Mouse (Mus musculus): ENCODE data around the gene Fam69a.
"Not testable (repeated sequence)": the region's sequence is repeated elsewhere in the genome, so short reads cannot be mapped to it uniquely, and the experiment has no call there.

The Fam69a gene

GRCm38 (mm10) chr5:107901014-107901615, 85.8 kb downstream of the Fam69a start:
- DNase-seq (ENCODE audit: low read depth): no peak

GRCm38 (mm10) chr5:107900206-107901013, 86.5 kb downstream of the Fam69a start, which contains the start of gene Rpl5:
TSS of gene Rpl5 (plus strand) at chr5:107900502.
- DNase-seq (ENCODE audit: low read depth): peak; percentile 85

- DNase-seq (ENCODE audit: low read depth): no peak
Observed at GRCm38 (mm10) chr5:107896265-107896664, 90.6 kb downstream of the Fam69a start.

GRCm38 (mm10) chr5:107894676-107895075, 92.2 kb downstream of the Fam69a start:
- DNase-seq (ENCODE audit: low read depth): no peak

- DNase-seq (ENCODE audit: low read depth): not testable (repeated sequence)
Observed at GRCm38 (mm10) chr5:107891515-107891914, 95.4 kb downstream of the Fam69a start.

GRCm38 (mm10) chr5:107889994-107890888, 96.6 kb downstream of the Fam69a start:
- no peak for DNase-seq (ENCODE audit: low read depth)

- DNase-seq (ENCODE audit: low read depth): no peak
Observed at GRCm38 (mm10) chr5:107880710-107881109, 106.2 kb downstream of the Fam69a start.

GRCm38 (mm10) chr5:107877053-107877452, 109.8 kb downstream of the Fam69a start:
- no peak for DNase-seq (ENCODE audit: low read depth)

GRCm38 (mm10) chr5:107875261-107875611, 111.6 kb downstream of the Fam69a start:
- DNase-seq (ENCODE audit: low read depth): no peak

GRCm38 (mm10) chr5:107874561-107875260, 112.2 kb downstream of the Fam69a start, which contains the start of gene Evi5:
TSS of gene Evi5 (minus strand) at chr5:107875107.
- DNase-seq (ENCODE audit: low read depth): no peak

GRCm38 (mm10) chr5:107873886-107874302, 113.0 kb downstream of the Fam69a start:
- DNase-seq (ENCODE audit: low read depth): no peak

GRCm38 (mm10) chr5:107873330-107873729, 113.6 kb downstream of the Fam69a start:
- DNase-seq (ENCODE audit: low read depth): no peak

- no peak for DNase-seq (ENCODE audit: low read depth)
Observed at GRCm38 (mm10) chr5:107869701-107870100, 117.2 kb downstream of the Fam69a start.

GRCm38 (mm10) chr5:107868905-107869424, 117.9 kb downstream of the Fam69a start:
- peak; percentile 80 for DNase-seq (ENCODE audit: low read depth)

GRCm38 (mm10) chr5:107867970-107868904, 118.6 kb downstream of the Fam69a start:
- DNase-seq (ENCODE audit: low read depth): no peak

GRCm38 (mm10) chr5:107866127-107867126, 120.5 kb downstream of the Fam69a start:
- DNase-seq (ENCODE audit: low read depth): no peak

- no peak for DNase-seq (ENCODE audit: low read depth)
Observed at GRCm38 (mm10) chr5:107863971-107864370, 122.9 kb downstream of the Fam69a start.

- DNase-seq (ENCODE audit: low read depth): no peak
Observed at GRCm38 (mm10) chr5:107858963-107859362, 127.9 kb downstream of the Fam69a start.
